Mouse (Mus musculus) brain, embryonic 14.5 days (tissue): ENCODE data around the gene Aqp3. TPM values are rescaled to one million over a fixed set of nuclear protein-coding genes. Genes with fewer than 3 reads are reported as not detected.
A peak's percentile ranks its signal among the peaks of the same experiment; 100 is the strongest.
"Not testable (repeated sequence)": the region's sequence is repeated elsewhere in the genome, so short reads cannot be mapped to it uniquely, and the experiment has no call there.

Experiments
- DNase-seq: peaks from one replicate; pipeline ENCODE4 v3.0.0-alpha.2; 2011; ENCODE audit warnings: low read depth
- CTCF ChIP-seq: fragments of 200-500 bp; IDR thresholded peaks from 2 replicates; pipeline ENCODE4 v1.5.1; 2012; ENCODE audit warnings: inconsistent platforms, mild to moderate bottlenecking, moderate library complexity, borderline replicate concordance; ENCODE audit not compliant: insufficient read depth, insufficient read length; ENCODE audit errors: extremely low read depth
- POLR2A ChIP-seq: fragments of 200-500 bp; IDR thresholded peaks from 2 replicates; pipeline ENCODE4 v1.6.1; 2012; ENCODE audit warnings: mild to moderate bottlenecking, inconsistent platforms, borderline replicate concordance; ENCODE audit not compliant: poor library complexity, insufficient read depth, insufficient read length, severe bottlenecking; ENCODE audit errors: extremely low read depth
- polyA plus RNA-seq: library from polyadenylated mRNA; depleted of rRNA; stranded (reverse); fragments of >200 nt; gene quantifications from 2 replicates; pipeline ENCODE4 v1.2.3, GENCODE M21; 2012

Aqp3 gene
- polyA plus RNA-seq, 1 experiment = 1.4 TPM

DNA sequence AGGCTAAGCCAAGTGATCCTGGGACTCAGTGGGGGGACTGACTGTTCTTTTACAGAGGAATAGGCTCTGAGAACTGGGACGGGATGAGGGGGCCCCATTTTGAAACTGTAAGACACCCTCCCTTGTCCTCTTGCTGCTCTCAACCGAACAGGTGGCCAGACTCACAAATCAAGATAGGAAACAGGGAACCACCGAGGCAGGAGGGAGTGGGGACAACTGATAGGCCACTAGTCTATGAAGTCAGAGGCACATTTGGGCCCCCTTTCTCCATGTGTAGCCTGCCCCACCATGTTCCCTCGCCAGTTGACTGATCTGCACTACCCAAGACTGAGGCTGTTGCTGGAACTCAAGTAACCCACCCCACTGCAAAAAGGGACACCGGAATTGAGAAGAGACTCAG is 1.2 kb downstream of the Aqp3 start:
- no peak for TF ChIP-seq CTCF
- no peak for TF ChIP-seq POLR2A
- no peak for DNase-seq

DNA sequence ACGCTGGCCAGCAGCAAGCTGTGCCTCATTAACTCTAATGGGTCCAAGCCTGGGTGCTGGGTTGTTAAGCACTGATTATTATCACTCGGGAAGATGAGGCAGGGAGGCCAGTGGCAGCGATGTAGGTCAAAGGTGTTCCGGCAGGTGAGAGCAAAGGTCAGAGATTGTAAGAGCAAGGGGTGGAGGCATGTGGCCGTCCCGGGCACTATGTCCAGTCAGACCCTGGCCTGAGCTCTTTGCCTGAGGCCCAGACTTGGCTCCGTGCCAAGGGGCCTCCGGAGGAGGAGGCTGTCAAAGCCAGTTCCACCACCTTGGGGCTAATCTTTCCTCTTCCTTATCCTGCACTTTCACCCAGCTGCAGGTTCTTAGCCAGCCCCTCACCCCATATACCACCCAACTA is 1.8 kb downstream of the Aqp3 start:
- no peak for DNase-seq
- TF ChIP-seq POLR2A = no peak
- no peak for TF ChIP-seq CTCF

DNA sequence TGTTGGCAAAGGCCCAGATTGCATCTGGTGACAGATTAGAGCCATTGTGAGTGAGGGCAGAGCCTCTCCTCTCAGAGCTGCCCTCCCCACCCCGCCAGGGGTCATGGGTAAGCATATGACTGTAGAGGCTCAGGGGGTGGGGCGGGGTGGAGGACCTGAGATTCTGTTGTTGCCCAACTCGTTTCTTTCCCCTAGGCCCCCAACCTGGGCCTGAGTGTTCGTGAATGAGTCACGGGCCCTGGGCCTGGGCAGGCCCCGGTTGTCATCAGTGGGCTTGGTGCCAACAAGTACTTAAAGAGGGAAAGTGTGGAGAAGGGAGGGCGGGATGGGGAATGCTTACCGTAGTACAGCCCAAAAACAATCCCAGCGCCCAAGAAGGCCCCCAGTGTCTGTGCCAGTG is 3.6 kb downstream of the Aqp3 start:
- DNase-seq = peak; percentile 25
- no peak for TF ChIP-seq CTCF
- no peak for TF ChIP-seq POLR2A

DNA sequence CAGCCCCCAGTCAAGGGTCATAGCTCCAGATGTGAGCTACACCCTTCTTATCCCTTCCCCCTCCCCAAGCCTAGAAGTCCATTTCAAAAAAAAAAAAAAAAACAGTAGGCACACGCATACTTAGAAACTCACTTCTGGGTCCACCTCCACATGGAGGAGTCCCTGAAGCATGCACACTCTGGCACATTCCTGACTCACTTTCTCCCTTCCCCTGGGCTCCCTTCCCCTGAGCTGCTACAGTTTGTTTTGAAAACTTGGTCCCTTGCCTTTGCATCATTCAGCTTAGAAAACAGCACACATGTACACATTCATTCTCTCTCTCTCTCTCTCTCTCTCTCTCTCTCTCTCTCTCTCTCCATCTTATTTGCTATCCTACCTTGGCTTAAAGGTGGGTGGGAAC is 5.0 kb downstream of the Aqp3 start:
- TF ChIP-seq CTCF (no peak), POLR2A (no peak)

DNA sequence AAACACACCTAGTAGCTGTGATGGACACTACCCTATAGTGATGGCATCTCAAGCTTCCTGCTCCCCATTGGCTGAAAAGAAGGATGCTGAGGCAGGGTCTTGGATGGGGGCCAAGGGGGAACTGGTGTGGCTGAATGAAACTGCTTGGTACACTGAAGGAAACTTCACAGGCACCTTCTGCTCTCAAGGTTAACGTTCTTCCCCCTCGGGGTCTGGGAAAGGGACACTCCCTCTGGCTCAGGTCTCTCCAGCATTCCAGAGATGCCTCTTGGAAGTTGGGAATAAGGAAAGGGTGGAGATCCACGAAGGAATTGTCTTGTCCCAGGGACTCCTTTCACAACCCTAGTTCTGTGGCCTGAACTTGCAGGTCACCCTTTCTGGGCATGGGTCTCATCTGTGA is 6.6 kb downstream of the Aqp3 start:
- TF ChIP-seq CTCF (no peak), POLR2A (no peak)
- no peak for DNase-seq

More for the DNA sequence above, 5.0 kb downstream of the Aqp3 start:
- DNase-seq = no peak

DNA sequence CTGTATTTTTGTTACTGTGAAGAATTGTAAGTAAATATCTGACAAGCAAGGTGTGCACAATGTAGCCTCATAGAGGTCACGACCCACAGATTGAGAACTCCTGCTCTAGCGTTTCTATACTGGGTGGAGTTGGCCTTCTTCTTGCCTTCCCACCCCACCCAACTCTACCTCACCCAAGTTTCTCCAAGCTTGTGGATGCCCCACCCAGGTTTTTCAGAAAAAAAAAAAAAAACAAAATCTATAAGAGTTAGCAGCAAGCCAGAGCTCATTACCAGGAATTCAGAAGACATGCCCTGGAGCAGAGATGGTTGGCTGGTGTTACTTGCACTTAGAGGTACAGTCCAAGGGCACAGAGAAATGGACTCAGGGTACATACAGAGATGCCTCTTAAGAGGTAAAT is 8.3 kb downstream of the Aqp3 start:
- TF ChIP-seq CTCF (no peak), POLR2A (no peak)
- no peak for DNase-seq

DNA sequence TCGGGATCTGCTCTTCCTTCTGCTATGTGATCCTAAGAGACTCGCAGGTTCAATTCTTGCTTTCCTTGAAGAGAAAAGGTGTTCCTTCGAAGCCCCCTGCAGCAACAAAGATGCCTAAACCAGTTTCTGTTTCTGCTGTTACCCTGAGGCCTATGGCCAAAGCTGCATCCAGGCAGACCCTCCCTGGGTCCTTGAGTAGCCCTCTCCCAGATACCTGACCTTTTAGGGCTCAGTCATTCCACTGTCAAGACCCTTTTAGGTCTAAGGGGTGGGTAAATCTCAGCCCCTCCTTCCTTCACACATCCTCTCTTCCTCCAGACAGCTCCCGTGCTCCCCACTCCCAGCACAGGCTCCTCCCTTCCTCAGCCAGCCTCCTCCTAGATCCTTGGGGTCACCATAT is 8.8 kb downstream of the Aqp3 start:
- no peak for DNase-seq
- no peak for TF ChIP-seq POLR2A
- no peak for TF ChIP-seq CTCF

DNA sequence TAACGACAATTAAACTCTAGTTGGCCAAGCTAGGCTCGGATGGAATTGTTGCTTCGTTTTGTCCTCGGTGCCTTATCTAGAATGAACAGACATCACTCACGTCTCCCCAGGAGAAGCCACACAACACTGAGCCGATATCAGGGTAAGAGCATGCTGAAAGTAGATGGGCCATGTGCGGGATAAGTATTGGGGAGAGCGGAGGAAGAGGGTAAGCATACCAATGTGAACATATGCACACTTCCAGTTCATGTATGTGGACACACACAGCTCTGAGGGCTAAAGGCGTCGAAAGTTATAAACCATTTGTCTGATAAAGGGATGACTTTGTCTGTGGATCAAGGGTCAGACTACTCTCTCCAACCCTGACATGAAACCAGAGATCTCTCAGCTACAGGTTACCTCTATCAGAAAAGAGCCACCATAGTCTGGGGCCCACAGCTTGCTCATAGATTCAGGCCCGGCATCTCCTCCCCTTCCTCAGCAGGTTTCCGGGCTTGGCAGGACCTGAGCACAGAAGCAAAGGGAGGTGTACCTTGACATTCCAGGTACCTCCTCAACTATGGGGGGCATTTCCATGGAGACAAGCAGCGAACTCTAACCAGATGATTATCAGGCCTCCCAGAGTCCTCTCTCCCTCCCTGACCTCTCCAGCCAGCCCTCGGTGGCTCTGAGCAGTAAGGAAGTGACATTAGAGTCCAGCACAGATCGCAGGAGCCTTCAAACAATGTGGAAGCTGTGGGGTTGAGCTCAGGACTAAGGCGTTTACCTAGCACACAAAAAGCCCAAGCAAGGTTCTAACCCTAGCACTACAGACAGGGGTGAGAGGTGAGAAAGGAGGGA is 10.3 kb downstream of the Aqp3 start:
- TF ChIP-seq POLR2A = no peak
- TF ChIP-seq CTCF = no peak
- no peak for DNase-seq

DNA sequence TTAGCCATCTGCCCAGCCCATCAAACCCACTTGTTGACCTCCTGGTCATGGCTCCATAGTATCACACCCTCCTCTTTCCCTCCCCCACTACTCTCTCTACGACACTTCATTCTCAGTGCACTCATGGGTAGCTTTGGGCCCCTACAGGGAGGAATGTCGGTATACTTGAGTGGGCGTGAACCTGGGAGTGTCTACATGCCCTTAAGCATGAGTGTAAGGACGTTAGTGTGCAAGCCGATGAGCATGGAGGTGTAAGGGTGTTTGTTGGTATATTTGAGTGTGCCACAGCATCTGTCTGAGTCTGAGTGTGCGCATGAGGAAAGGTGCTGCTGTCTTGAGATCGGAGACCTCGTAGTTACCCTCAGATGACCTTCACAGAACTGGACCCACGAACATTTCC is 11.0 kb downstream of the Aqp3 start:
- TF ChIP-seq CTCF (no peak), POLR2A (no peak)
- no peak for DNase-seq

DNA sequence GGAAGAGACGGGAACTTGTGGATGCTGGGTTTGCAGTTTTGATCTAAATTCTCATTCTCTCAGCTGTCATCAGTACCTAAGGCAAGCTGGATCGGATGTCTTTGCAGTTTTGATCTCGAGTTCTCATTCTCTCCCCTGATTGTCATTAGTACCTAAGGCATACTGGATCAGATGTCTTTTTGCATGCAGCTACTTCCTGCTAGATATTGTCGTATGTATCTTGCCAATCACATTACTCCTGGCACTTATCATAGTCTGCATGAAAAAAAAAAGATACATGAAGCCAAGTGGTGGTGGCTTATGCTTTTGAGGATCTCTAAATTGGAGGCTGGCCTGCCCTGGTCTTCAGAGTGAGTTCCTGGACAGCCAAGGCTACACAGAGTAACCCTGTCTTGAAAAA is 13.2 kb downstream of the Aqp3 start:
- no peak for DNase-seq
- TF ChIP-seq POLR2A = no peak
- no peak for TF ChIP-seq CTCF

DNA sequence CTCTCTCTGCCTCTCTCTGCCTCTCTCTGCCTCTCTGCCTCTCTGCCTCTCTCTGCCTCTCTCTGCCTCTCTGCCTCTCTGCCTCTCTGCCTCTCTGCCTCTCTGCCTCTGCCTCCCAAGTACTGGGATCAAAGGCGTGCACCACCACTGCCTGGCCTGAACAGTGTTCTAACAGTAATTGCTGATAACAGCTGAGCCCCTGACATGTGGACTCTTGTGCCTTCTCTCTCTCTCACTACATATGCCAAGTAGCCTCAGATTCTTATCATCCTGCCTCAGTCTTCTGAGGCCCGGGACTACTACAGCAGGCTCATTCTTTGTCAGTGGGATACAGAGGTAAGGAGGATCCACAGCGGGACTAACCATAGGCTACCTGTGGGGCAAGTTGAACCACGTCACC is 15.2 kb downstream of the Aqp3 start:
- DNase-seq = not testable (repeated sequence)

DNA sequence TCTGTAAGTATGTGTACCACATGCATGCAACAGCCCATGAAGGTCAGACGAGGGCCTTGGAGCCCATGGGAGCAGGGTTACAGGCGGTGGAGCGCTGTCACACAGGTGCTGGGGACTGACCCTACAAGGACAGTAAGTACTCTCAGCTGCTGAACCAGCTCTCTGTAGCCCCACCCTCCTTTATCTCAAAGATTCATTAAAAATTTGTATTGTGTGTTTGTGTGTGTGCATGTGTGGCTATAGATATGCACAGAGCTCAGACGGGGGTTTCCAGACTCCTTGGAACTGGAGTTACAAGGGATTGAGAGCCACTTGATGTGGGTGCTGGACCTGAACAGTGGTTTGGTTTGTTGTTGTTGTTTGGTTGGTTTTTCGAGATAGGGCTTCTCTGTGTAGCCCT is 16.2 kb downstream of the Aqp3 start:
- DNase-seq = no peak
- TF ChIP-seq POLR2A = no peak
- TF ChIP-seq CTCF = no peak
